ENCODE assay signal across 20 mouse cellular contexts in the genomic region with DNA sequence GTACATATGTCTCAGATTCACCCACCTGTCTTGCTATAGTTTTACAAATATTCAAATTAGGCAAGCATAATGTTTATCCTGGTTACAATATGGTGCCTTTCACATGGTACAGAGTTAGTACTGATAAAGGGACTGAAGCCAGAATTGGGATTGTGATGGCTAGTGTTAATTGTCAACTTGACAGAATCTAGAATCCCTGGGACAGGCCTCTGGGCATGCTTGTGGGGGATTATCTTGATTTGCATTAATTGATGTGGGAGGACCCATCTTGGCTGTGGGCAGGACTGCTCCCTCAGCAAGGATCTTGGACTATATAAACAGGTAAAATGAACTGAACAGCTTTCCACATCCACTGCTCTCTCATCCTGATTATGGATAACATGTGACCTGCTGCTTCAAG. TPM values are rescaled to one million over a fixed set of nuclear protein-coding genes. Genes with fewer than 3 reads are reported as not detected.
DNase-seq lines count a peak whose midpoint lies in the region; ATAC-seq and TF ChIP-seq lines count a peak whose summit lies in the region.
"Had no signal": no experiment of that assay in that cellular context is flagged by ENCODE, and none has a peak within 500 bp of the region (broad histone marks: within the 10 kb centered on the region; RNA-seq: fewer than 3 reads in every experiment).

No protein-coding gene starts in this region.

- TF ChIP-seq POLR2A in brain, embryonic 14.5 days (IDR thresholded peaks at IDR 0.05; ENCODE audit: borderline replicate concordance, extremely low read depth, insufficient read depth, insufficient read length, poor library complexity, severe bottlenecking): no peak

- no peaks in the 10 kb centered on the region for H3K4me1 ChIP-seq in forebrain, embryonic 14.5 days (ENCODE audit: control insufficient read depth, insufficient read depth, low read length)
- H3K4me1 ChIP-seq in forebrain, postnatal 0 days (ENCODE audit: insufficient read depth): no peaks in the 10 kb centered on the region
- no peaks in the 10 kb centered on the region for H3K4me1 ChIP-seq in forebrain, embryonic 16.5 days (replicated peaks; ENCODE audit: control insufficient read depth, insufficient read depth, low read length)
- H3K4me1 ChIP-seq in midbrain, embryonic 16.5 days (ENCODE audit: control insufficient read depth, insufficient read depth, low read length): no peaks in the 10 kb centered on the region
- H3K4me1 ChIP-seq: heart, embryonic 15.5 days had no signal

- H3K9me3 ChIP-seq in forebrain, embryonic 14.5 days (replicated peaks; ENCODE audit: control insufficient read depth, low read length): no peaks in the 10 kb centered on the region
- no peaks in the 10 kb centered on the region for H3K9me3 ChIP-seq in forebrain, postnatal 0 days (ENCODE audit: low read length)
- no peaks in the 10 kb centered on the region for H3K9me3 ChIP-seq in forebrain, embryonic 16.5 days (ENCODE audit: control insufficient read depth, low read length)
- no peaks in the 10 kb centered on the region for H3K9me3 ChIP-seq in midbrain, embryonic 16.5 days (replicated peaks; ENCODE audit: control insufficient read depth, low read length, poor library complexity, severe bottlenecking)
- H3K9me3 ChIP-seq: heart, embryonic 15.5 days had no signal

- no peak for TF ChIP-seq CTCF in forebrain, postnatal 0 days (IDR thresholded peaks at IDR 0.05; ENCODE audit: low read depth)
- TF ChIP-seq CTCF in brain, embryonic 14.5 days (IDR thresholded peaks at IDR 0.05; ENCODE audit: borderline replicate concordance, extremely low read depth, insufficient read depth, insufficient read length): no peak

- H3K4me3 ChIP-seq in forebrain, embryonic 14.5 days (ENCODE audit: low read depth, low read length): no peak overlapping the region
- H3K4me3 ChIP-seq in forebrain, postnatal 0 days (ENCODE audit: low read depth, low read length): no peak overlapping the region
- H3K4me3 ChIP-seq in forebrain, embryonic 16.5 days (replicated peaks; ENCODE audit: low read length): no peak overlapping the region
- no peak overlapping the region for H3K4me3 ChIP-seq in midbrain, embryonic 16.5 days (ENCODE audit: low read depth, low read length)
- H3K4me3 ChIP-seq: heart, adult 2 months; heart, embryonic 15.5 days had no signal

- peak; percentile 65 for DNase-seq in forebrain, embryonic 14.5 days (ENCODE audit: low spot score)
- no peak for DNase-seq in forebrain, postnatal 0 days
- DNase-seq in brain, embryonic 14.5 days (ENCODE audit: low read depth): peak; percentile 76
- DNase-seq: adrenal gland, postnatal 14 days; cerebellum, adult 18-20 months; cerebellum, adult 9-11 months; cerebellum, postnatal 36 days; gastrocnemius, postnatal 14 days; heart, adult 2 months; heart, postnatal 14 days had no signal

- H3K27ac ChIP-seq in forebrain, embryonic 14.5 days (ENCODE audit: low read depth, low read length): no peak overlapping the region
- no peak overlapping the region for H3K27ac ChIP-seq in forebrain, postnatal 0 days (ENCODE audit: low read depth, low read length)
- no peak overlapping the region for H3K27ac ChIP-seq in forebrain, embryonic 16.5 days (ENCODE audit: low read length)
- no peak overlapping the region for H3K27ac ChIP-seq in midbrain, embryonic 16.5 days (ENCODE audit: low read length)
- H3K27ac ChIP-seq: heart, adult 2 months; heart, embryonic 15.5 days; hindbrain, embryonic 14.5 days had no signal

- no peaks in the 10 kb centered on the region for H3K36me3 ChIP-seq in forebrain, embryonic 14.5 days (ENCODE audit: control insufficient read depth, insufficient read depth, low read length)
- no peaks in the 10 kb centered on the region for H3K36me3 ChIP-seq in forebrain, postnatal 0 days (ENCODE audit: insufficient read depth)
- H3K36me3 ChIP-seq in forebrain, embryonic 16.5 days (ENCODE audit: control insufficient read depth, insufficient read depth): no peaks in the 10 kb centered on the region
- H3K36me3 ChIP-seq in midbrain, embryonic 16.5 days (ENCODE audit: control insufficient read depth, insufficient read depth, low read length): no peaks in the 10 kb centered on the region
- H3K36me3 ChIP-seq: heart, embryonic 15.5 days had no signal

- ATAC-seq in forebrain, embryonic 14.5 days: peak; percentile 91
- no peak for ATAC-seq in forebrain, postnatal 0 days
- ATAC-seq in forebrain, embryonic 16.5 days: peak; percentile 89
- peak; percentile 51; the same call in 1 of the 2 replicates for ATAC-seq in midbrain, embryonic 16.5 days
- ATAC-seq in megakaryocyte-erythroid progenitor cell, adult 5-6 weeks (replicated peaks; ENCODE audit: low FRiP score, low TSS enrichment, poor library complexity, severe bottlenecking): no peak
- ATAC-seq: activated CD4-positive, CD25-positive, alpha-beta regulatory T cell, adult 4 months; Patski had no signal

- no peak overlapping the region for H3K9ac ChIP-seq in forebrain, embryonic 14.5 days (ENCODE audit: low read length)
- H3K9ac ChIP-seq in forebrain, postnatal 0 days: no peak overlapping the region
- H3K9ac ChIP-seq in forebrain, embryonic 16.5 days (replicated peaks; ENCODE audit: low read depth, low read length): no peak overlapping the region
- no peak overlapping the region for H3K9ac ChIP-seq in midbrain, embryonic 16.5 days (ENCODE audit: low read depth, low read length)
- H3K9ac ChIP-seq: heart, embryonic 15.5 days; hindbrain, embryonic 14.5 days had no signal

- no peak overlapping the region for H3K4me2 ChIP-seq in forebrain, embryonic 14.5 days (ENCODE audit: low read length)
- H3K4me2 ChIP-seq in forebrain, postnatal 0 days (ENCODE audit: low read depth): no peak overlapping the region
- no peak overlapping the region for H3K4me2 ChIP-seq in forebrain, embryonic 16.5 days (ENCODE audit: low read length)
- no peak overlapping the region for H3K4me2 ChIP-seq in midbrain, embryonic 16.5 days (ENCODE audit: low read length)
- H3K4me2 ChIP-seq: heart, embryonic 11.5 days; heart, embryonic 15.5 days; hindbrain, embryonic 14.5 days had no signal

- no peaks in the 10 kb centered on the region for H3K27me3 ChIP-seq in forebrain, embryonic 14.5 days (replicated peaks; ENCODE audit: control insufficient read depth, insufficient read depth, low read length)
- no peaks in the 10 kb centered on the region for H3K27me3 ChIP-seq in forebrain, postnatal 0 days (ENCODE audit: insufficient read depth, low read length)
- no peaks in the 10 kb centered on the region for H3K27me3 ChIP-seq in forebrain, embryonic 16.5 days (replicated peaks; ENCODE audit: control insufficient read depth, insufficient read depth, low read length)
- H3K27me3 ChIP-seq in midbrain, embryonic 16.5 days (ENCODE audit: control insufficient read depth, insufficient read depth, low read depth, low read length): no peaks in the 10 kb centered on the region
- H3K27me3 ChIP-seq: CH12.LX; heart, embryonic 15.5 days had no signal

RNA-seq across cellular contexts. Expression of a gene that starts 15.9 kb away (rescaled TPM):
- polyA plus RNA-seq in forebrain, embryonic 14.5 days (2014; fragmentation: Nextera tagmentation; extraction: Ambion mirVana): 26.3 and 35.9 TPM in 2 replicates
- 39.6 and 50.8 TPM in 2 replicates for total RNA-seq in forebrain, postnatal 0 days (2014; rRNA removed)
- 18.3 and 37.2 TPM in 2 replicates for polyA plus RNA-seq in forebrain, postnatal 0 days (2015; fragmentation: Nextera tagmentation; extraction: Ambion mirVana)
- 41.9 and 69.6 TPM in 2 replicates for polyA plus RNA-seq in brain, embryonic 14.5 days (2012; rRNA removed)
- polyA plus RNA-seq in forebrain, embryonic 16.5 days (2015; fragmentation: Nextera tagmentation; extraction: Ambion mirVana): 36.0 and 44.4 TPM in 2 replicates
- polyA plus RNA-seq in midbrain, embryonic 16.5 days (2015; fragmentation: Nextera tagmentation; extraction: Ambion mirVana): 90.8 and 93.0 TPM in 2 replicates
- total RNA-seq in megakaryocyte-erythroid progenitor cell, adult 5-6 weeks (2014; fragmentation: Nextera tagmentation): not detected in 2 replicates
- not detected in 2 replicates for total RNA-seq in megakaryocyte-erythroid progenitor cell, adult 5-6 weeks (2017)
- total RNA-seq: CH12.LX; hematopoietic stem cell, adult 5-6 weeks had no signal
- polyA plus RNA-seq: Patski had no signal

Comparison
In these comparisons a context has a peak if more than half of its experiments do, and no peak if none do; other contexts are left out.
1. ATAC-seq: peak in forebrain, embryonic 14.5 days (single experiment), forebrain, embryonic 16.5 days (single experiment) and midbrain, embryonic 16.5 days (single experiment); none in forebrain, postnatal 0 days (single experiment) and megakaryocyte-erythroid progenitor cell, adult 5-6 weeks (single experiment).